In genomic region chr17:87987507-87987906, GRCm38 (mm10) we compare ENCODE assay signal across 25 mouse cellular contexts. TPM values are rescaled to one million over a fixed set of nuclear protein-coding genes. Genes with fewer than 3 reads are reported as not detected.
A peak's percentile ranks its signal among the peaks of the same experiment; 100 is the strongest.
DNase-seq lines count a peak whose midpoint lies in the region; ATAC-seq lines count a peak whose summit lies in the region.
"Had no signal": no experiment of that assay in that cellular context is flagged by ENCODE, and none has a peak within 500 bp of the region (broad histone marks: within the 10 kb centered on the region; RNA-seq: fewer than 3 reads in every experiment).

No protein-coding gene starts in this region.

- WGBS in hindbrain, embryonic 16.5 days = 68% methylated on average over 6 of the region's 6 CpGs
- WGBS in hindbrain, embryonic 14.5 days = 75% methylated on average over 6 of the region's 6 CpGs
- WGBS in neural tube, embryonic 13.5 days = 82% methylated on average over 6 of the region's 6 CpGs
- 77% methylated on average over 6 of the region's 6 CpGs for WGBS in neural tube, embryonic 15.5 days

- no peak overlapping the region for H3K27ac ChIP-seq in hindbrain, embryonic 16.5 days (ENCODE audit: low read depth, low read length)
- H3K27ac ChIP-seq in hindbrain, embryonic 14.5 days = no peak overlapping the region
- H3K27ac ChIP-seq in neural tube, embryonic 13.5 days (replicated peaks) = no peak overlapping the region
- no peak overlapping the region for H3K27ac ChIP-seq in neural tube, embryonic 15.5 days (replicated peaks)
- H3K27ac ChIP-seq: embryonic facial prominence, embryonic 12.5 days; heart, adult 2 months; heart, embryonic 13.5 days; left cerebral cortex, adult 2 months; liver, embryonic 15.5 days; lung, embryonic 15.5 days; midbrain, embryonic 12.5 days had no signal

- no peak overlapping the region for H3K4me3 ChIP-seq in hindbrain, embryonic 16.5 days (ENCODE audit: low read length)
- H3K4me3 ChIP-seq in hindbrain, embryonic 14.5 days (replicated peaks; ENCODE audit: low read length) = no peak overlapping the region
- H3K4me3 ChIP-seq in neural tube, embryonic 13.5 days = no peak overlapping the region
- no peak overlapping the region for H3K4me3 ChIP-seq in neural tube, embryonic 15.5 days (replicated peaks)
- H3K4me3 ChIP-seq: embryonic facial prominence, embryonic 12.5 days; heart, adult 2 months; heart, embryonic 13.5 days; left cerebral cortex, adult 2 months; liver, embryonic 15.5 days; lung, embryonic 15.5 days; midbrain, embryonic 12.5 days had no signal

- H3K4me2 ChIP-seq in hindbrain, embryonic 16.5 days (ENCODE audit: low read length) = no peak overlapping the region
- H3K4me2 ChIP-seq in hindbrain, embryonic 14.5 days (replicated peaks) = no peak overlapping the region
- H3K4me2 ChIP-seq in neural tube, embryonic 13.5 days = no peak overlapping the region
- no peak overlapping the region for H3K4me2 ChIP-seq in neural tube, embryonic 15.5 days
- H3K4me2 ChIP-seq: embryonic facial prominence, embryonic 12.5 days; heart, embryonic 13.5 days; liver, embryonic 15.5 days; lung, embryonic 15.5 days; midbrain, embryonic 12.5 days had no signal

- H3K27me3 ChIP-seq in hindbrain, embryonic 16.5 days (replicated peaks; ENCODE audit: control insufficient read depth, insufficient read depth, low read length) = no peaks in the 10 kb centered on the region
- no peaks in the 10 kb centered on the region for H3K27me3 ChIP-seq in hindbrain, embryonic 14.5 days (ENCODE audit: control insufficient read depth, insufficient read depth, low read length)
- H3K27me3 ChIP-seq in neural tube, embryonic 13.5 days = no peaks in the 10 kb centered on the region
- H3K27me3 ChIP-seq in neural tube, embryonic 15.5 days (replicated peaks) = no peaks in the 10 kb centered on the region
- H3K27me3 ChIP-seq: embryonic facial prominence, embryonic 12.5 days; heart, embryonic 13.5 days; liver, embryonic 15.5 days; lung, embryonic 15.5 days; midbrain, embryonic 12.5 days; Patski had no signal

- H3K9ac ChIP-seq in hindbrain, embryonic 16.5 days (ENCODE audit: low read depth, low read length) = no peak overlapping the region
- no peak overlapping the region for H3K9ac ChIP-seq in hindbrain, embryonic 14.5 days
- no peak overlapping the region for H3K9ac ChIP-seq in neural tube, embryonic 13.5 days
- H3K9ac ChIP-seq in neural tube, embryonic 15.5 days (replicated peaks) = no peak overlapping the region
- H3K9ac ChIP-seq: embryonic facial prominence, embryonic 12.5 days; heart, embryonic 13.5 days; liver, embryonic 15.5 days; lung, embryonic 15.5 days; midbrain, embryonic 12.5 days had no signal

- ATAC-seq in hindbrain, embryonic 16.5 days = 0 out of 2 replicates have a peak, but pooled peaks have one; percentile 21
- ATAC-seq in hindbrain, embryonic 14.5 days (ENCODE audit: low FRiP score) = no peak
- ATAC-seq in neural tube, embryonic 13.5 days (ENCODE audit: low read depth) = 0 out of 2 replicates have a peak, but pooled peaks have one; percentile 50
- no peak for ATAC-seq in neural tube, embryonic 15.5 days (ENCODE audit: low FRiP score)
- ATAC-seq: Patski had no signal

- DNase-seq in hindbrain, embryonic 14.5 days (ENCODE audit: low spot score) = no peak
- peak; percentile 52 for DNase-seq in brain, adult 2 months (ENCODE audit: low read depth, low spot score)
- DNase-seq in adipocyte (ENCODE audit: low spot score) = no peak
- no peak for DNase-seq in gastrocnemius, postnatal 14 days
- DNase-seq: adrenal gland, adult 8-10 months; cerebellum, adult 18-20 months; cerebellum, postnatal 14 days; gastrocnemius, postnatal 10 days; heart, adult 2 months; heart, postnatal 14 days; kidney, adult 11 months; kidney, postnatal 4 days; layer of hippocampus, adult 9-11 months; lung, postnatal 36 days; right cerebral cortex, postnatal 14 days had no signal

- no peaks in the 10 kb centered on the region for H3K9me3 ChIP-seq in hindbrain, embryonic 16.5 days (ENCODE audit: control insufficient read depth, low read length)
- H3K9me3 ChIP-seq in hindbrain, embryonic 14.5 days (ENCODE audit: control insufficient read depth, low read length) = no peaks in the 10 kb centered on the region
- no peaks in the 10 kb centered on the region for H3K9me3 ChIP-seq in neural tube, embryonic 13.5 days
- no peaks in the 10 kb centered on the region for H3K9me3 ChIP-seq in neural tube, embryonic 15.5 days (replicated peaks)
- H3K9me3 ChIP-seq: embryonic facial prominence, embryonic 12.5 days; heart, embryonic 13.5 days; liver, embryonic 15.5 days; lung, embryonic 15.5 days; midbrain, embryonic 12.5 days had no signal

- H3K36me3 ChIP-seq in hindbrain, embryonic 16.5 days (ENCODE audit: control insufficient read depth, insufficient read depth, low read length) = peaks cover 30% of the 10 kb centered on the region
- peaks cover 100% of the 10 kb centered on the region for H3K36me3 ChIP-seq in hindbrain, embryonic 14.5 days (replicated peaks; ENCODE audit: control insufficient read depth, insufficient read depth)
- peaks cover 96% of the 10 kb centered on the region for H3K36me3 ChIP-seq in neural tube, embryonic 13.5 days
- H3K36me3 ChIP-seq in neural tube, embryonic 15.5 days = peaks cover 94% of the 10 kb centered on the region

- intact Hi-C loops in gastrocnemius, postnatal 14 days (cut with DNase I; ENCODE audit: low total_unique reads) = no loop called here

- H3K4me1 ChIP-seq in hindbrain, embryonic 16.5 days (ENCODE audit: control insufficient read depth, insufficient read depth, low read depth, low read length) = no peaks in the 10 kb centered on the region
- no peaks in the 10 kb centered on the region for H3K4me1 ChIP-seq in hindbrain, embryonic 14.5 days (replicated peaks; ENCODE audit: control insufficient read depth, insufficient read depth, low read length)
- H3K4me1 ChIP-seq in neural tube, embryonic 13.5 days (replicated peaks) = no peaks in the 10 kb centered on the region; the same call in 1 of the 2 replicates
- H3K4me1 ChIP-seq in neural tube, embryonic 15.5 days = no peaks in the 10 kb centered on the region; the same call in 1 of the 2 replicates
- H3K4me1 ChIP-seq: embryonic facial prominence, embryonic 12.5 days; midbrain, embryonic 12.5 days had no signal

RNA-seq across cellular contexts. Expression of gene Msh6, which starts 12.6 kb away (rescaled TPM):
- 26.7 and 30.4 TPM in 2 replicates for polyA plus RNA-seq in hindbrain, embryonic 16.5 days (2015; fragmentation: Nextera tagmentation; extraction: Ambion mirVana)
- 28.2 and 32.0 TPM in 2 replicates for polyA plus RNA-seq in hindbrain, embryonic 14.5 days (2014; fragmentation: Nextera tagmentation; extraction: Ambion mirVana)
- polyA plus RNA-seq in neural tube, embryonic 13.5 days (2015; fragmentation: Nextera tagmentation; extraction: Ambion mirVana) = 28.3 and 31.7 TPM in 2 replicates
- polyA plus RNA-seq in neural tube, embryonic 15.5 days (2015; fragmentation: Nextera tagmentation; extraction: Ambion mirVana) = 25.2 and 32.9 TPM in 2 replicates
- 1 to 10 TPM; 4.1 to 5.0 TPM for total RNA-seq in gastrocnemius, postnatal 14 days (2021)

Comparison
In these comparisons a context has a peak if more than half of its experiments do, and no peak if none do; other contexts are left out.
1. ATAC-seq: peak in hindbrain, embryonic 16.5 days (single experiment) and neural tube, embryonic 13.5 days (single experiment); none in hindbrain, embryonic 14.5 days (single experiment) and neural tube, embryonic 15.5 days (single experiment).